ENCODE assay signal across 7 mouse cellular contexts in the genomic region with DNA sequence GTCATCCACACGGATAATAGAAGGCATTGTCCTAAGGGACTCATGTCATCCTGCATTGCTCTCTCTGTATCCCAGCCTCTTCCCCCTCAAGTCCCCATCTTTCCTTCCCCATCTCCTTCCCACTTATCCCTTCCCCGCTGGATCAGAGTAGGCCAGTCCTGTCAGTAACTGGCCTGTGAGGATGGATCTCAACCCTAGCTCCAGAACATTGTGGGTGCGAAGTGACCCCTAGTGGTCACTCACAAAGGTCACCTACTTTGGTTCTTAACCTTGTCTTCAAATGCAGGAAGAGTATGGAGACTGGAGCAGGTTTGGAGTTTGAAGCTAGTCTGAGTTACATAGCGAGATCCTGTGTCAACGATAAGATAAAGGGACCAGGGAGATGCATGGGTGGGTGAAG. TPM values are rescaled to one million over a fixed set of nuclear protein-coding genes. Genes with fewer than 3 reads are reported as not detected.
A peak's percentile ranks its signal among the peaks of the same experiment; 100 is the strongest.
DNase-seq lines count a peak whose midpoint lies in the region; ATAC-seq and TF ChIP-seq lines count a peak whose summit lies in the region.

No protein-coding gene starts in this region.

- H3K79me3 ChIP-seq in C2C12 (ENCODE audit: low read depth): no peaks in the 10 kb centered on the region

- peak; percentile 81 for DNase-seq in 3T3-L1 (ENCODE audit: low read depth, low spot score)
- DNase-seq in brain, embryonic 14.5 days (ENCODE audit: low read depth): peak; percentile 71
- DNase-seq in gastrocnemius, adult 18-20 months (ENCODE audit: low spot score): peak; percentile 69
- peak; percentile 76 for DNase-seq in induced T-regulatory cell, adult 2 months (ENCODE audit: low read depth)
- DNase-seq in ovary, postnatal 14 days (ENCODE audit: low spot score): peak; percentile 33

- peak; percentile 58; the same call in 1 of the 2 replicates for ATAC-seq in limb, embryonic 15.5 days (ENCODE audit: insufficient number of reproducible peaks, low FRiP score, low TSS enrichment, low read depth)

- H3K9ac ChIP-seq in limb, embryonic 15.5 days: no peak overlapping the region

- 38% methylated on average over 5 of the region's 5 CpGs for WGBS in limb, embryonic 15.5 days

- peak; percentile 48 for TF ChIP-seq CTCF in C2C12 (IDR thresholded peaks at IDR 0.05; ENCODE audit: control insufficient read depth, insufficient read depth, insufficient read length)
- peak; percentile 58; the same call in 1 of the 2 replicates for TF ChIP-seq CTCF in brain, embryonic 14.5 days (IDR thresholded peaks at IDR 0.05; ENCODE audit: borderline replicate concordance, extremely low read depth, insufficient read depth, insufficient read length)

- no peak overlapping the region for H3K4me2 ChIP-seq in limb, embryonic 15.5 days

- no peak for TF ChIP-seq POLR2A in brain, embryonic 14.5 days (IDR thresholded peaks at IDR 0.05; ENCODE audit: borderline replicate concordance, extremely low read depth, insufficient read depth, insufficient read length, poor library complexity, severe bottlenecking)

- no peaks in the 10 kb centered on the region for H3K9me3 ChIP-seq in limb, embryonic 15.5 days

- no peaks in the 10 kb centered on the region for H3K79me2 ChIP-seq in C2C12 (ENCODE audit: control insufficient read depth, insufficient read depth)

- no peak overlapping the region for H3ac ChIP-seq in C2C12 (ENCODE audit: control insufficient read depth, insufficient read length, low read depth)

- H3K4me1 ChIP-seq in limb, embryonic 15.5 days: peaks cover 6% of the 10 kb centered on the region

- H3K36me3 ChIP-seq in C2C12 (ENCODE audit: control insufficient read depth, insufficient read depth): no peaks in the 10 kb centered on the region
- no peaks in the 10 kb centered on the region for H3K36me3 ChIP-seq in limb, embryonic 15.5 days

- no peak overlapping the region; the same call in 1 of the 2 replicates for H3K27ac ChIP-seq in limb, embryonic 15.5 days

- no peaks in the 10 kb centered on the region for H3K27me3 ChIP-seq in C2C12 (ENCODE audit: control insufficient read depth, insufficient read depth, insufficient read length)
- no peaks in the 10 kb centered on the region for H3K27me3 ChIP-seq in limb, embryonic 15.5 days

- no peak overlapping the region for H3K4me3 ChIP-seq in C2C12 (ENCODE audit: insufficient read depth, poor library complexity, severe bottlenecking)
- H3K4me3 ChIP-seq in limb, embryonic 15.5 days: no peak overlapping the region

TF ChIP-seq in C2C12, 6 proteins besides CTCF, POLR2A, EP300 and RAD21:
- TF ChIP-seq MYOG (IDR thresholded peaks at IDR 0.05; ENCODE audit: control insufficient read depth, extremely low read depth, insufficient read length): no peak
- no peak for TF ChIP-seq MAX (IDR thresholded peaks at IDR 0.05)

RNA-seq across cellular contexts. Expression of gene Tmigd1, which starts 7.7 kb away (rescaled TPM):
- not detected for polyA plus RNA-seq in C2C12 (2012; fragmentation: generic; extraction: Trizol)
- polyA plus RNA-seq in brain, embryonic 14.5 days (2012; rRNA removed): 0.05 TPM in 1 of 2 replicates, not detected in the other
- total RNA-seq in gastrocnemius, adult 18-20 months (2021): not detected
- 2.9 and 3.3 TPM in 2 replicates for polyA plus RNA-seq in limb, embryonic 15.5 days (2015; fragmentation: Nextera tagmentation; extraction: Ambion mirVana)

RNA-seq across cellular contexts. Expression of gene Blmh, which starts 30.4 kb away (rescaled TPM):
- polyA plus RNA-seq in C2C12 (2012; fragmentation: generic; extraction: Trizol): 26.4 TPM
- 42.6 and 64.5 TPM in 2 replicates for polyA plus RNA-seq in brain, embryonic 14.5 days (2012; rRNA removed)
- 10 to 100 TPM; 24.8 to 29.5 TPM for total RNA-seq in gastrocnemius, adult 18-20 months (2021)
- polyA plus RNA-seq in limb, embryonic 15.5 days (2015; fragmentation: Nextera tagmentation; extraction: Ambion mirVana): 218 and 230 TPM in 2 replicates

RNA-seq across cellular contexts. Expression of gene Cpd, which starts 47.4 kb away (rescaled TPM):
- 11.6 TPM for polyA plus RNA-seq in C2C12 (2012; fragmentation: generic; extraction: Trizol)
- 15.4 and 19.2 TPM in 2 replicates for polyA plus RNA-seq in brain, embryonic 14.5 days (2012; rRNA removed)
- 10 to 100 TPM; 26.2 to 29.0 TPM for total RNA-seq in gastrocnemius, adult 18-20 months (2021)
- 9.6 and 11.3 TPM in 2 replicates for polyA plus RNA-seq in limb, embryonic 15.5 days (2015; fragmentation: Nextera tagmentation; extraction: Ambion mirVana)
